Mouse (Mus musculus) lung, embryonic 14.5 days (tissue): ENCODE results near the gene Pitpnb. TPM values are rescaled to one million over a fixed set of nuclear protein-coding genes. Genes with fewer than 3 reads are reported as not detected.
A peak's percentile ranks its signal among the peaks of the same experiment; 100 is the strongest.

ENCODE experiments used
- ATAC-seq: fragments of 200-750 bp; cut with Nextera tagmentation; 2 replicates; pipeline ENCODE4 v1.8.0; 2017; ENCODE audit warnings: mild to moderate bottlenecking, moderate TSS enrichment, moderate library complexity; ENCODE audit not compliant: insufficient read depth
- DNase-seq: peaks from one replicate; pipeline ENCODE4 v3.0.0-alpha.2; 2015
- H3K27ac ChIP-seq: fragments of 300-500 bp; sonication (generic); 2 replicates; pipeline ENCODE4 v1.5.1; 2014; ENCODE audit warnings: low read depth, mild to moderate bottlenecking, moderate library complexity
- H3K27me3 ChIP-seq: fragments of 300-500 bp; sonication (generic); 2 replicates; pipeline ENCODE4 v1.6.1; 2014; ENCODE audit warnings: low read length, control low read depth; ENCODE audit not compliant: insufficient read depth
- H3K36me3 ChIP-seq: fragments of 300-500 bp; sonication (generic); 2 replicates; pipeline ENCODE4 v1.6.1; 2014; ENCODE audit warnings: control low read depth; ENCODE audit not compliant: insufficient read depth
- H3K4me1 ChIP-seq: fragments of 300-500 bp; sonication (generic); 2 replicates; pipeline ENCODE4 v1.6.1; 2014; ENCODE audit warnings: antibody characterized with exemption, control low read depth; ENCODE audit not compliant: insufficient read depth
- H3K4me2 ChIP-seq: fragments of 300-500 bp; sonication (generic); 2 replicates; pipeline ENCODE4 v1.6.1; 2014; ENCODE audit warnings: mild to moderate bottlenecking
- H3K4me3 ChIP-seq: fragments of 300-500 bp; sonication (generic); 2 replicates; pipeline ENCODE4 v1.5.1; 2014; ENCODE audit warnings: low read depth, low read length
- H3K9ac ChIP-seq: fragments of 300-500 bp; sonication (generic); 2 replicates; pipeline ENCODE4 v1.6.1; 2014
- H3K9me3 ChIP-seq: fragments of 300-500 bp; sonication (generic); 2 replicates; pipeline ENCODE4 v1.6.1; 2016; ENCODE audit warnings: low read depth, low read length, control low read depth
- CTCF ChIP-seq: IDR thresholded peaks from 2 replicates; pipeline ENCODE4 v1.5.1; 2016; ENCODE audit warnings: antibody characterized with exemption, low read depth
- WGBS: fragments of 180-500 bp; shearing (Covaris S2); extraction: QIAGEN DNeasy Blood & Tissue Kit; methylation state at CpG from one replicate; pipeline ENCODE4 v1.1.7; 2014; 5-methylcytosine and 5-hydroxymethylcytosine counted together
- polyA plus RNA-seq: library from polyadenylated mRNA; unstranded; fragments of >200 nt; fragmentation: Nextera tagmentation; extraction: Ambion mirVana; gene quantifications from 2 replicates; pipeline ENCODE4 v1.2.1, GENCODE M21; 2014

Gene Pitpnb
- polyA plus RNA-seq, 1 experiment from 2014 or later: 120 TPM

DNA sequence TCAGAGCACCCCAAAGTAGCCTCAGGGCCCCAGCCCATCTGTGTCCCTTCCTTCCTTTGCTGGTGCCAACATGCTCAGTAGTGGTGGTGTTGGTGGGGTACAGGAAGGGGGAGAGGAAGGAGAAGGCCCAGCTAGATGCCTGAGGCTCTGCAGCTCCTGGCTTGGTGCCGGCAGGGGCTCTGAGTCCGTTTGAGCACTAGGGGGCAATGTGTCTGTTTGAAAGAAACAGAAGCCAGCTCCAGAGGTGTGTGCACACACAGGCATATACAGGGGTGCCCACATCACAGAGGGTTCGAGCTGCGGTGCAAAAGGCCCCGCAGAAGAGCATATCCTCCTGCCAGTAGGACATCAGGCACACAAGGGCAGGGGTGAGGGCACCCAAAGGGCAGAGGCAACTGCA lies 83.6 kb downstream of the Pitpnb start:
- H3K9ac ChIP-seq: no peak overlapping the region
- no peak overlapping the region for H3K27ac ChIP-seq
- 0 out of 2 replicates have a peak overlapping the region, but pooled peaks have one; percentile 98 for H3K4me2 ChIP-seq
- peaks cover 12% of the 10 kb centered on the region for H3K27me3 ChIP-seq
- H3K4me1 ChIP-seq: peaks cover 10% of the 10 kb centered on the region
- peak; percentile 87 for TF ChIP-seq CTCF
- 2% methylated on average over 5 of the region's 5 CpGs for WGBS
- 0 out of 2 replicates have a peak, but pooled peaks cover under 1% of the 10 kb centered on the region for H3K36me3 ChIP-seq
- no peaks in the 10 kb centered on the region for H3K9me3 ChIP-seq
- H3K4me3 ChIP-seq: no peak overlapping the region
- DNase-seq (peak; percentile 95), ATAC-seq (0 out of 2 replicates have a peak, but pooled peaks have one; percentile 11)

DNA sequence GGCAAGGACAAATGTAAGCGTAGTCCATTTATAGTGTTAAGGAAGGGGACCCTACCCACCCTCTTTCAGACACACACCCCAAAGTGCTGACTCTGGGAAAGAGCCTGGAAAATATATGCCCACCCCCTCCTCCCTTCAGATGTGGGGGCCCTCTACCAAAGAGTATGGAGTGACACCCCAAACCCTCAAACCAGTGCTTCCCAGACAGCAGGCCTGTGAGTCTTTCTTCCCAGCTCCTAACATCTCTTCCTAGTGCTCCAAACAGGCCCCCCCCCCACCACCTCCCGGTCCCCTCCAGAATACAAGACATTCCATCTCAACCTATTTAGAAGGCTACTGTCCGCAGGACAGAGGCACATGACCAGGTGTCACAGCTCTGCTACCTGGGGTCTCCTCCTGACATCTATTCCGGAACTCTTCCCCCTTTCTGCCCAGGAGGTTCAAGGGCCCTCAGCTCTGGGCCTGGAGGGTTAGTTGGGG lies 84.2 kb downstream of the Pitpnb start:
- Histone ChIP-seq H3K36me3 (0 out of 2 replicates have a peak, but pooled peaks cover 6% of the 10 kb centered on the region), H3K9ac (no peak overlapping the region), H3K4me1 (peaks cover 15% of the 10 kb centered on the region), H3K4me2 (peak overlapping the region; percentile 98; the same call in 1 of the 2 replicates), H3K27me3 (peaks cover 18% of the 10 kb centered on the region), H3K4me3 (no peak overlapping the region), H3K27ac (no peak overlapping the region), H3K9me3 (no peaks in the 10 kb centered on the region)
- 45% methylated on average over 4 of the region's 4 CpGs for WGBS
- ATAC-seq (no peak), DNase-seq (no peak)
- no peak for TF ChIP-seq CTCF

DNA sequence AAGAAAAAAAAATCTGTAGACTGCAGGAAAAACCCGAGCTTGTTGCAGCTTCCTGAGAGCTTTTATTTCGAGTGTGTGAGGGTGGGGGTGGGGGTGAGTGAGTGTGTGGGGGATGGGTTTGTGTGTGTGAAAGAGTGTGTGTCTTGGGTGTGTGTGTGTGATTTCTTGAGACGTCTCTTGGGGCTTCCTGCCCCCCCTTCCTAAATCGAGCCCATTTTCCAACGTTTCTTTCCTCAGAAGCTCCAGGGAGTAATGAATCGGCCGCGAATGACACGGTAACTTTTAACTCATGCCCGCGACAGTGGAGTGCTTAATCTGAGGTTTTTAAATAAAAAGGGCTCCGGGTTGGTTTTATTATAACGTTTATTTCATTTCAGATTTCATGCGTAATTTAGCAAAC lies 85.0 kb downstream of the Pitpnb start:
- no peak for TF ChIP-seq CTCF
- Histone ChIP-seq H3K27ac (no peak overlapping the region), H3K4me3 (peak overlapping the region; percentile 79), H3K4me1 (peaks cover 21% of the 10 kb centered on the region), H3K36me3 (peaks cover 11% of the 10 kb centered on the region; the same call in 1 of the 2 replicates), H3K4me2 (peak overlapping the region; percentile 98), H3K9ac (no peak overlapping the region), H3K9me3 (no peaks in the 10 kb centered on the region), H3K27me3 (peaks cover 26% of the 10 kb centered on the region)
- WGBS: 1% methylated on average over 14 of the region's 14 CpGs
- ATAC-seq (no peak), DNase-seq (no peak)

DNA sequence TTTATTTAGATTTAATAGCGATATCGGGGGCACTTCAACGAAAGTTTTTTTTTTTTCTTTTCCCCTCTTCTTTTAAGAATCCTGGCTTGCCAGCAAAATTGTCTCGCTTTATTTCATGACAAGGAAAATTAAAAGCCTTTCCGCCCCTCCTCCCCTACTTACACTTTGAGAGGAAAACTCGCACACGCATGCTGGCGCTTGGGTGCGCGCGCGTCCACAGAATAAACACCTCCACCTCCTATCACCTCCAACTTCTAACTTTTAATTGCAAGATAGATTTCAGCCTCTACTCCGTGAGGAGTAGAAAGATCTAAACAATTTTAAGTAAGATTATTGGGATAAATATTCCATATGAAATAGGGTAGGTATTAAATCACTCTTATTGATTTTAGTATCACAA lies 85.5 kb downstream of the Pitpnb start:
- Histone ChIP-seq H3K27me3 (peaks cover 31% of the 10 kb centered on the region), H3K9me3 (no peaks in the 10 kb centered on the region), H3K4me2 (peak overlapping the region; percentile 98), H3K4me3 (peak overlapping the region; percentile 79), H3K9ac (peak overlapping the region; percentile 87), H3K4me1 (peaks cover 24% of the 10 kb centered on the region), H3K36me3 (peaks cover 15% of the 10 kb centered on the region; the same call in 1 of the 2 replicates), H3K27ac (no peak overlapping the region; the same call in 1 of the 2 replicates)
- under 1% methylated on average over 13 of the region's 13 CpGs for WGBS
- ATAC-seq (no peak), DNase-seq (peak; percentile 72)
- TF ChIP-seq CTCF: no peak

DNA sequence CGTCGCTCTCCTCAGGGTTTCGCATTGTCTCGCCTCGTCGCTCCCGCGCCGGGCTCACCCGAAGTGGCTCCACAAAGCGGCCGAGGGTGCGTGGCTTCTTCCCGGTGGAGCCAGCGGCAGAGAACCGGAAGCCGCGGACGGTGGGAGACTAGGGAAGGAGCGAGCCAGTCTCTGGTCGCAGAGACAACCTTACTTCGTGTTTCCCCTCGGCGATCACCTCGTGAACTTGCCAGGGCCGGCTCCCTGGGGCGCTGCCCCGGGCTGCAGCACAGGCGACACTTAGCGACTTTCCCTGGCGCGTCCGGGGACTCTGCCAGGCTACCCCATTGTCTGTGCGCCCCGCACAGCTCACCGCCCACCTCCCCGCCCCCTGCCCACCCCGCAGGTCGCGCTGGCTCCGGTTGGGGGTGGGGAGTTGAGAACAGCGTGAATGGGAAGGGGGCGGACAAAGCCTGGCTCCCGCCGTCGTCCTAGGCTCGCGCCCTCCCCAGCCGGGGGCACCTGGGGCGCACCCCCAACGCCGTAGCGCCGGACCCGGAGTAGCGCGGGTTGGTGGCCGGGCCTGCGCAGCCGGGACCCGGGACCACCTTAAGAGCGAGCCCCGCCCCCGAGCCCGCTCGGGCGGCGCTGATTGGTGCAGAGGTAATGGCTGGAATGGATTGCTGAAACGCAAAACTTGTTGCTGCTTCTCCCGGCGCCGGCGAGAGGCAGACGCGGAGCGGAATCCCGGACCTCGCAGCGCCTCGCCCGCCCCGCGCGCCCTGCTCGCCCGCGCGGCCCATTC lies 86.2 kb downstream of the Pitpnb start, which contains the start of gene Mn1:
TSS of gene Mn1 (plus strand) at position 772 of the 784 bp plus-strand sequence.
- WGBS: under 1% methylated on average over 85 of the region's 88 CpGs
- peak; percentile 90 for ATAC-seq
- Histone ChIP-seq H3K27ac (peak within 1 kb of the TSS; percentile 87), H3K4me1 (peaks cover 24% of the 10 kb centered on the region), H3K27me3 (peaks cover 34% of the 10 kb centered on the region), H3K4me3 (peak within 1 kb of the TSS; percentile 79), H3K36me3 (peaks cover 23% of the 10 kb centered on the region), H3K9ac (peak within 1 kb of the TSS; percentile 87), H3K9me3 (no peaks in the 10 kb centered on the region), H3K4me2 (peak within 1 kb of the TSS; percentile 98)
- peak; percentile 96 for DNase-seq
- no peak; the same call in 1 of the 2 replicates for TF ChIP-seq CTCF

- peaks cover 24% of the 10 kb centered on the region for H3K4me1 ChIP-seq
- ATAC-seq: no peak; the same call in 1 of the 2 replicates
Measured at GRCm38 (mm10) chr5:111417378-111418131, 87.0 kb downstream of the Pitpnb start.

More at GRCm38 (mm10) chr5:111417378-111418131, 87.0 kb downstream of the Pitpnb start:
- Histone ChIP-seq H3K27me3 (peaks cover 34% of the 10 kb centered on the region), H3K4me3 (peak overlapping the region; percentile 79), H3K36me3 (peaks cover 23% of the 10 kb centered on the region), H3K4me2 (peak overlapping the region; percentile 98), H3K27ac (peak overlapping the region; percentile 80), H3K9me3 (no peaks in the 10 kb centered on the region), H3K9ac (peak overlapping the region; percentile 87)
- WGBS: under 1% methylated on average over 105 of the region's 105 CpGs
- TF ChIP-seq CTCF: no peak
- peak; percentile 62 for DNase-seq
